Mouse (Mus musculus): ENCODE measurements around the gene Cdk2ap2. TPM values are rescaled to one million over a fixed set of nuclear protein-coding genes. Genes with fewer than 3 reads are reported as not detected.

Gene Cdk2ap2
- total and polyA plus RNA-seq, 2 experiments from 2014 or later: 46.8 to 67.3 TPM

- Histone ChIP-seq H3K4me1 (ENCODE audit: control insufficient read depth, insufficient read depth) (peaks cover 20% of the 10 kb centered on the region; the same call in 1 of the 2 replicates), H3K27me3 (ENCODE audit: control insufficient read depth, insufficient read depth, low read length) (peaks cover 12% of the 10 kb centered on the region), H3K4me2 (ENCODE audit: low read depth, low read length) (no peak overlapping the region), H3K9ac (replicated peaks; ENCODE audit: low read depth, low read length) (no peak overlapping the region), H3K36me3 (replicated peaks; ENCODE audit: control insufficient read depth, insufficient read depth, low read length) (peaks cover 24% of the 10 kb centered on the region), H3K9me3 (replicated peaks; ENCODE audit: control insufficient read depth, low read length) (no peaks in the 10 kb centered on the region), H3K27ac (ENCODE audit: low read depth) (no peak overlapping the region), H3K4me3 (ENCODE audit: low read depth, low read length) (no peak overlapping the region)
- TF ChIP-seq EP300 (IDR thresholded peaks at IDR 0.05; ENCODE audit: low read depth): no peak
- no peak for TF ChIP-seq CTCF (IDR thresholded peaks at IDR 0.05; ENCODE audit: low read depth)
- WGBS: 93% methylated on average over 18 of the region's 18 CpGs
- DNase-seq (ENCODE audit: low spot score) (no peak), ATAC-seq (ENCODE audit: insufficient read depth, low read depth) (no peak)
Observed at GRCm38 (mm10) chr19:4103294-4103693, 6.3 kb downstream of the Cdk2ap2 start.

- Histone ChIP-seq H3K9ac (replicated peaks; ENCODE audit: low read depth, low read length) (no peak overlapping the region), H3K4me2 (ENCODE audit: low read depth, low read length) (no peak overlapping the region), H3K27ac (ENCODE audit: low read depth) (no peak overlapping the region), H3K4me1 (ENCODE audit: control insufficient read depth, insufficient read depth) (peaks cover 20% of the 10 kb centered on the region; the same call in 1 of the 2 replicates), H3K4me3 (ENCODE audit: low read depth, low read length) (no peak overlapping the region), H3K27me3 (ENCODE audit: control insufficient read depth, insufficient read depth, low read length) (peaks cover 12% of the 10 kb centered on the region), H3K9me3 (replicated peaks; ENCODE audit: control insufficient read depth, low read length) (no peaks in the 10 kb centered on the region), H3K36me3 (replicated peaks; ENCODE audit: control insufficient read depth, insufficient read depth, low read length) (peaks cover 24% of the 10 kb centered on the region)
- DNase-seq (ENCODE audit: low spot score): no peak
- TF ChIP-seq CTCF (IDR thresholded peaks at IDR 0.05; ENCODE audit: low read depth) (no peak), EP300 (IDR thresholded peaks at IDR 0.05; ENCODE audit: low read depth) (no peak)
- ATAC-seq (ENCODE audit: insufficient read depth, low read depth): no peak
- WGBS: 42% methylated on average over 3 of the region's 3 CpGs
Observed at GRCm38 (mm10) chr19:4103792-4104191, 6.8 kb downstream of the Cdk2ap2 start.

GRCm38 (mm10) chr19:4104675-4105194, 7.8 kb downstream of the Cdk2ap2 start:
- no peak overlapping the region for H3K27ac ChIP-seq (ENCODE audit: low read depth)
- H3K9ac ChIP-seq (replicated peaks; ENCODE audit: low read depth, low read length): no peak overlapping the region
- no peak overlapping the region for H3K4me3 ChIP-seq (ENCODE audit: low read depth, low read length)
- H3K36me3 ChIP-seq (replicated peaks; ENCODE audit: control insufficient read depth, insufficient read depth, low read length): peaks cover 29% of the 10 kb centered on the region
- H3K27me3 ChIP-seq (ENCODE audit: control insufficient read depth, insufficient read depth, low read length): peaks cover 12% of the 10 kb centered on the region
- H3K4me1 ChIP-seq (ENCODE audit: control insufficient read depth, insufficient read depth): peaks cover 14% of the 10 kb centered on the region; the same call in 1 of the 2 replicates
- no peak overlapping the region for H3K4me2 ChIP-seq (ENCODE audit: low read depth, low read length)
- WGBS: 85% methylated on average over 16 of the region's 16 CpGs
- no peak for ATAC-seq (ENCODE audit: insufficient read depth, low read depth)
- H3K9me3 ChIP-seq (replicated peaks; ENCODE audit: control insufficient read depth, low read length): no peaks in the 10 kb centered on the region
- no peak for TF ChIP-seq EP300 (IDR thresholded peaks at IDR 0.05; ENCODE audit: low read depth)
- no peak for TF ChIP-seq CTCF (IDR thresholded peaks at IDR 0.05; ENCODE audit: low read depth)
- no peak for DNase-seq (ENCODE audit: low spot score)

- 90% methylated on average over 14 of the region's 14 CpGs for WGBS
- no peaks in the 10 kb centered on the region for H3K4me1 ChIP-seq (ENCODE audit: control insufficient read depth, insufficient read depth)
Observed at GRCm38 (mm10) chr19:4106654-4107053, 9.7 kb downstream of the Cdk2ap2 start.

GRCm38 (mm10) chr19:4108535-4108934, 11.6 kb downstream of the Cdk2ap2 start:
- Histone ChIP-seq H3K9me3 (replicated peaks; ENCODE audit: control insufficient read depth, low read length) (no peaks in the 10 kb centered on the region), H3K36me3 (replicated peaks; ENCODE audit: control insufficient read depth, insufficient read depth, low read length) (peaks cover 47% of the 10 kb centered on the region), H3K27me3 (ENCODE audit: control insufficient read depth, insufficient read depth, low read length) (no peaks in the 10 kb centered on the region), H3K9ac (replicated peaks; ENCODE audit: low read depth, low read length) (no peak overlapping the region), H3K4me3 (ENCODE audit: low read depth, low read length) (no peak overlapping the region), H3K4me2 (ENCODE audit: low read depth, low read length) (no peak overlapping the region), H3K4me1 (ENCODE audit: control insufficient read depth, insufficient read depth) (peaks cover 8% of the 10 kb centered on the region), H3K27ac (ENCODE audit: low read depth) (no peak overlapping the region)
- DNase-seq (ENCODE audit: low spot score) (no peak), ATAC-seq (ENCODE audit: insufficient read depth, low read depth) (no peak)
- TF ChIP-seq CTCF (IDR thresholded peaks at IDR 0.05; ENCODE audit: low read depth): no peak
- no peak for TF ChIP-seq EP300 (IDR thresholded peaks at IDR 0.05; ENCODE audit: low read depth)
- WGBS: 93% methylated on average over 9 of the region's 9 CpGs

More at GRCm38 (mm10) chr19:4106654-4107053, 9.7 kb downstream of the Cdk2ap2 start:
- no peaks in the 10 kb centered on the region for H3K9me3 ChIP-seq (replicated peaks; ENCODE audit: control insufficient read depth, low read length)
- H3K27me3 ChIP-seq (ENCODE audit: control insufficient read depth, insufficient read depth, low read length): peaks cover 3% of the 10 kb centered on the region
- DNase-seq (ENCODE audit: low spot score): no peak
- no peak overlapping the region for H3K9ac ChIP-seq (replicated peaks; ENCODE audit: low read depth, low read length)
- H3K36me3 ChIP-seq (replicated peaks; ENCODE audit: control insufficient read depth, insufficient read depth, low read length): peaks cover 39% of the 10 kb centered on the region
- H3K27ac ChIP-seq (ENCODE audit: low read depth): no peak overlapping the region
- no peak overlapping the region for H3K4me2 ChIP-seq (ENCODE audit: low read depth, low read length)
- TF ChIP-seq CTCF (IDR thresholded peaks at IDR 0.05; ENCODE audit: low read depth): no peak
- TF ChIP-seq EP300 (IDR thresholded peaks at IDR 0.05; ENCODE audit: low read depth): no peak
- no peak for ATAC-seq (ENCODE audit: insufficient read depth, low read depth)
- no peak overlapping the region for H3K4me3 ChIP-seq (ENCODE audit: low read depth, low read length)

All from heart, postnatal 0 days (tissue).